Mouse (Mus musculus) embryonic fibroblast, embryonic 13.5 days (primary cell): ENCODE results near the gene Gpd1. TPM values are rescaled to one million over a fixed set of nuclear protein-coding genes. Genes with fewer than 3 reads are reported as not detected.

Experiments
- H3K27ac ChIP-seq: 2 replicates; pipeline ENCODE4 v1.5.1; 2012; ENCODE audit warnings: low read length, control low read depth, inconsistent platforms; ENCODE audit not compliant: insufficient read depth
- H3K4me1 ChIP-seq: 2 replicates; pipeline ENCODE4 v1.6.1; 2011; ENCODE audit warnings: low read length; ENCODE audit not compliant: control insufficient read depth, insufficient read depth
- H3K4me3 ChIP-seq: 2 replicates; pipeline ENCODE4 v1.5.1; 2011; ENCODE audit warnings: mild to moderate bottlenecking, control low read depth, low read length; ENCODE audit not compliant: insufficient read depth
- CTCF ChIP-seq: IDR thresholded peaks from 2 replicates; pipeline ENCODE4 v1.5.1; 2011; ENCODE audit warnings: mild to moderate bottlenecking, control low read depth, low read length, moderate library complexity, borderline replicate concordance; ENCODE audit not compliant: insufficient read depth
- POLR2A ChIP-seq: IDR thresholded peaks from 2 replicates; pipeline ENCODE4 v1.6.1; 2011; ENCODE audit warnings: low read depth, mild to moderate bottlenecking, control low read depth, low read length, moderate library complexity
- polyA plus RNA-seq: library from polyadenylated mRNA; stranded (reverse); fragments of >200 nt; gene quantifications from 2 replicates; pipeline ENCODE4 v1.2.4, GENCODE M21; 2011; ENCODE audit warnings: low read depth; ENCODE audit not compliant: missing spikeins, insufficient read length

The Gpd1 gene
- polyA plus RNA-seq, 1 experiment: 0.54 TPM

GRCm38 (mm10) chr15:99727525-99727924, 10.2 kb downstream of the Gpd1 start:
- H3K27ac ChIP-seq: no peak overlapping the region
- H3K4me1 ChIP-seq: 0 out of 2 replicates have a peak, but pooled peaks cover 7% of the 10 kb centered on the region
- no peak overlapping the region for H3K4me3 ChIP-seq
- TF ChIP-seq CTCF (no peak), POLR2A (no peak)

GRCm38 (mm10) chr15:99728211-99728610, 10.9 kb downstream of the Gpd1 start:
- TF ChIP-seq CTCF (no peak), POLR2A (no peak)
- Histone ChIP-seq H3K4me3 (no peak overlapping the region), H3K4me1 (0 out of 2 replicates have a peak, but pooled peaks cover 7% of the 10 kb centered on the region), H3K27ac (no peak overlapping the region)

- Histone ChIP-seq H3K27ac (no peak overlapping the region), H3K4me3 (no peak overlapping the region), H3K4me1 (0 out of 2 replicates have a peak, but pooled peaks cover 2% of the 10 kb centered on the region)
- TF ChIP-seq POLR2A (no peak), CTCF (no peak)
These were observed 11.9 kb downstream of the Gpd1 start for GRCm38 (mm10) chr15:99729056-99729783.

DNA sequence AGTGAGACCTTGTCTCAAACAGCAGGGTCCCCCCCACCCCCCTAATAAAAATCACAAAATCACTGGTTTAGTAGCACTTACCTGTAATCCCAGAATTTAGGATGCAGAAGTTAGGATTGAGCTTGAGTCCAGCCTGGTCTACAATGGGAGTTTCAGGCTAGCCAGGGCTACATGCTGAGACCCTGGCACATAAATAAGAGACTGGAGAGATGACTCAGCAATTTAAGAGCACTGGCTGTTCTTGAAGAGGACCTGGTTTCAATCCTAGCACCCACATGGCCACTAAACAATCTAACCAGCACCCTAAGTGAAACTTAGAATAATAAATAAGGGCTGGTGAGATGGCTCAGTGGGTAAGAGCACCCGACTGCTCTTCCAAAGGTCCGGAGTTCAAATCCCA, 13.9 kb downstream of the Gpd1 start:
- Histone ChIP-seq H3K4me3 (no peak overlapping the region), H3K27ac (no peak overlapping the region), H3K4me1 (no peaks in the 10 kb centered on the region)
- TF ChIP-seq CTCF (no peak), POLR2A (no peak)

- no peak overlapping the region for H3K4me3 ChIP-seq
- no peak overlapping the region for H3K27ac ChIP-seq
- TF ChIP-seq CTCF (no peak), POLR2A (no peak)
- no peaks in the 10 kb centered on the region for H3K4me1 ChIP-seq
These were observed 14.4 kb downstream of the Gpd1 start for GRCm38 (mm10) chr15:99731678-99732077.

DNA sequence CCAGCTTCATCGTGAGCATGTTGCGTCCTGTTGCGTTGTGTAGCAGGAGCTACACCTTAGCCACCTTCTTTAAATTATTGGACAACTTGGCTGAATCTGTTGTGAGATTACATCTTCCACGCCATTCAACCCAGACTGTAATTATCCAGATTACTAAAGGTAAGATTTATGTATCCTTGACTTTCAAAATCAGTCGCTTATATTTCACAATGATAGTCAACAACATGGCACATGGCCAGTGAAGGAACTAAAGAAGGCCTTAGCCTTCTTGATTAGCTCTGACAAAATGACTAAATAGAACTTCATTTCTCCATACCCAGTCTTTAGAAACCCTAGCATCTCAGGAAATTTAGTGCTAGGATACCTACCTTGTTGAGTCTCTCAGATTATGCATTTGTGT, 15.9 kb downstream of the Gpd1 start:
- TF ChIP-seq CTCF (no peak), POLR2A (no peak)
- H3K4me3 ChIP-seq: no peak overlapping the region
- no peaks in the 10 kb centered on the region for H3K4me1 ChIP-seq
- H3K27ac ChIP-seq: no peak overlapping the region

- TF ChIP-seq POLR2A: no peak
- TF ChIP-seq CTCF: no peak
- no peaks in the 10 kb centered on the region for H3K4me1 ChIP-seq
- no peak overlapping the region for H3K4me3 ChIP-seq
- no peak overlapping the region for H3K27ac ChIP-seq
These were observed 18.3 kb downstream of the Gpd1 start for GRCm38 (mm10) chr15:99735631-99736030.

- Histone ChIP-seq H3K27ac (no peak overlapping the region), H3K4me1 (no peaks in the 10 kb centered on the region), H3K4me3 (no peak overlapping the region)
- no peak for TF ChIP-seq POLR2A
- no peak for TF ChIP-seq CTCF
These were observed 19.4 kb downstream of the Gpd1 start for GRCm38 (mm10) chr15:99736675-99737074.

DNA sequence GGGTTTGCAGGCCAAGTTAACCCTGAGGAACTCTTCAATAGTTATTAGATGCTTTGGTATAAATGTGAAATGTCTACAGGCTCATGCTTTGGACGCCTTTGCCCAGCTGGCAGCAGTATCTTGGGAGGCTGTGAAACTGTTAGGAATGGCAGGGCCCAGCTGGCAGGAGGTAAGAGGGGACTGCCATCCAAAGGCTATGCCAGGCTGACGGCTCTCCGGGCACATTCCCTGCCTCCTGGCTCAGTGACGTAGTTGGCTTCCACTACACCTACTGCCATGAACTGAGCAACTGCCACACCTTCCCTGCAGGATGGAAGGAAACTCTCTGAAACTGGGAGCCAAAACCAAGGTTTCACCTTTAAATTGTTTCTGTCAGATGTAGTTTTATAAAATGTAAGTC, 22.9 kb downstream of the Gpd1 start:
- Histone ChIP-seq H3K4me1 (no peaks in the 10 kb centered on the region), H3K27ac (no peak overlapping the region), H3K4me3 (no peak overlapping the region)
- TF ChIP-seq POLR2A: no peak
- no peak for TF ChIP-seq CTCF

- Histone ChIP-seq H3K4me1 (no peaks in the 10 kb centered on the region), H3K27ac (no peak overlapping the region), H3K4me3 (no peak overlapping the region)
- TF ChIP-seq POLR2A (no peak), CTCF (no peak)
These were observed 36.9 kb downstream of the Gpd1 start for GRCm38 (mm10) chr15:99754204-99754603.

DNA sequence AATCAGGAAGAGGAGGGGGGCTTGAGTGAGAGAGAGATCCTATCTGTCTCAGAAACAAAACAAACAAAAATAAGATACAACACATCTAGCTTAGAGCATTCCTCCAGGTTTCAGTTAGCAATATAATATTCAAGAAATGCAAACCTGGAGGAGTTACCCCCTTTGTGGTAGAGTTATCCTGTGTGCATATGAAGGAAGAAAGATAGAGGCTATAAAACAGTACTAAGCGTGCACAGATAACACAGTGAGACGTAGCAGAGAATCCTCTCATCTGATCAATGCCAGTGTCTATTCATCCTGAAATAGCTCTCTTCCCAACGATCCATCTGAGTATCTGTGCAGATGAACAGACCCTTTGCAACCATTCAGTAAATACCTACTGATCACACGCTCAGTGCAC, 50.2 kb downstream of the Gpd1 start:
- Histone ChIP-seq H3K27ac (no peak overlapping the region), H3K4me3 (no peak overlapping the region), H3K4me1 (peaks cover 3% of the 10 kb centered on the region; the same call in 1 of the 2 replicates)
- no peak for TF ChIP-seq POLR2A
- TF ChIP-seq CTCF: no peak
